Mouse (Mus musculus): ENCODE results near the gene Rfpl4. TPM values are rescaled to one million over a fixed set of nuclear protein-coding genes. Genes with fewer than 3 reads are reported as not detected.
A peak's percentile ranks its signal among the peaks of the same experiment; 100 is the strongest.
"Not testable (repeated sequence)": the region's sequence is repeated elsewhere in the genome, so short reads cannot be mapped to it uniquely, and the experiment has no call there.

Rfpl4 gene
- total RNA-seq, 2 experiments from 2014 or later: not detected

DNA sequence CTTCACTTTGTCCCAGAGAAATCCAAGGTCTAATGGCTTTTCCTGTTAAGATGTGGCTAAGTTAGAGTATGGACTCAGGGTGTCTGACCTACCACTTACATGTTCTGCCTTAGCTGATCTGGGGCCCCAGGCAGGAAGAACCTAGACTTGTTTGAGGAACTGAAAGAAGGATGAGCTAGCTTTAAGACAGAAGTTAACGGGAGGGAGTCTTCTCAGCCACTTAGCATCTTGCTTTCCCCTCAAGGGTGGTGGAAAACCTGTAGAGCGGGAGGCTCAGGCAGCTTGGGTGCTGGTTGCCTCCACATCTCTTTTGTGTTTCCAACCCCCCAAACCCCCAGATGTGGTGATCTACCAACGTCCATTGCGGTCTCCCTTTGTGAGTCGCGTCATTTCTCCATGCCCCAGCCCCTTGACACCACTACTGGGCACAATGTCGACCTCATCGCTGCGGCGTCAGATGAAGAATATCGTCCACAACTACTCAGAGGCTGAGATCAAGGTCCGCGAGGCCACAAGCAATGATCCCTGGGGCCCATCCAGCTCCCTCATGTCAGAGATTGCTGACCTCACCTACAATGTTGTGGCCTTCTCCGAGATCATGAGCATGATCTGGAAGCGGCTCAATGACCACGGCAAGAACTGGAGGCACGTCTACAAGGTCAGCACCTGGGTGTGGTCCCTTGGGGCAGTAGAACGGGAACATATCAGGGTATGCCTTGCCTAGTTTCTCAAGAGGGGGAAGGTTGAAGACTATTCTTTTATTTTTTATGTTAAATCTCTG lies 33.2 kb downstream of the Rfpl4 start:
- DNase-seq (ENCODE audit: low spot score in 2 of 2): no peak
- intact Hi-C loops (cut with DNase I): loop anchor here (10.0 kb wide), 1 partner anchor 1439 kb away; the partner anchor contains the start of gene Cnot3

GRCm38 (mm10) chr7:5081939-5082338 lies 34.8 kb downstream of the Rfpl4 start:
- DNase-seq (ENCODE audit: low spot score in 2 of 2): no peak
- intact Hi-C loops (cut with DNase I): loop anchor here (10.0 kb wide), 1 partner anchor 1437 kb away; the partner anchor contains the start of gene Cnot3

GRCm38 (mm10) chr7:5081241-5081640 lies 35.5 kb downstream of the Rfpl4 start:
- no peak for DNase-seq (ENCODE audit: low spot score in 2 of 2)
- intact Hi-C loops (cut with DNase I): loop anchor here (10.0 kb wide), 1 partner anchor 1436 kb away; the partner anchor contains the start of gene Cnot3

GRCm38 (mm10) chr7:5080815-5081214 lies 35.9 kb downstream of the Rfpl4 start:
- DNase-seq (ENCODE audit: low spot score in 2 of 2): no peak
- intact Hi-C loops (cut with DNase I): loop anchor here (1.0 to 10.0 kb wide), 2 partner anchors 19 to 1436 kb away; partner anchors contain the start of genes Cnot3 and U2af2

DNA sequence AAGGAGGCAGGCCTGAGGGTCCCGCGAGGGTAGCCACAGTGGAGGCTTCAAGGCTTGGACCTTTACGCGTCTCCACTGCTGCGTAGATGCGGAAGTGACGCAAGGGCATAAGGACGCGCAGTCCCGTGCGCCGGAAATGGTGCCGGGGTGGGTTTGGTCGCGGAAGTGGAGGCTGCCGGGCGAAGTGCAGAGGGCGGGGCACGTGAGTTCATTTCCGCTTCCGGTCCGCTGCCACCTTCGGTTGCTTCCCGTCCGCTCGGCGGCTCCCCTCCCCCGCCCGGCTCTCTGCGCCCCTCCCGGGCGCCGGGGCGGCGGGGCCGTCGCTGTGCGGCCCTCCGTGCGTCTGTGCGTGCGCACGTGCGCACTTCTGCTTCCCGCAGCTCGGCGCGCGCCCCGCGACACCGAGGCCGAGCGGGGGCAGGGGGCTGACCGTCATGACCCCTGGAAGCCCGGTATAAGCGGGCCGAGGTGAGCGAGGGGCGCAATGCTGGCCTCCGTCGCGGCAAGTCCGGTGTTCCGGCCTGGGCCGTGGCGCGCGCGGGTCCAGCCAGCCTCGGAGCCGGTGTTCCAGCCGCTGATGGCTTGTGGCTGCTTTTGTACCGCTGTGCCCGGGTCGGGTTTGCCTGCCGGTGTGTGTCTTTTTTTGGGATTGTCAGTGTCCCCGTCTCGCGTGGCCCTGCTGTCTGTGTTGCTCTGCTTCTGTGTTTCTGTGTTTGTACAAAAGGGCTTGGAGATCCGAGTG lies 36.6 kb downstream of the Rfpl4 start, which contains the start of gene Epn1:
Gene Epn1, plus strand, starts transcription at position 226 of the 742 bp plus-strand sequence.
- peak; percentile 97 to 98 for DNase-seq (ENCODE audit: low spot score in 2 of 2)
- intact Hi-C loops (cut with DNase I): loop anchor here (1.0 to 10.0 kb wide), 2 partner anchors 18 to 1435 kb away; partner anchors contain the start of genes Cnot3 and U2af2

DNA sequence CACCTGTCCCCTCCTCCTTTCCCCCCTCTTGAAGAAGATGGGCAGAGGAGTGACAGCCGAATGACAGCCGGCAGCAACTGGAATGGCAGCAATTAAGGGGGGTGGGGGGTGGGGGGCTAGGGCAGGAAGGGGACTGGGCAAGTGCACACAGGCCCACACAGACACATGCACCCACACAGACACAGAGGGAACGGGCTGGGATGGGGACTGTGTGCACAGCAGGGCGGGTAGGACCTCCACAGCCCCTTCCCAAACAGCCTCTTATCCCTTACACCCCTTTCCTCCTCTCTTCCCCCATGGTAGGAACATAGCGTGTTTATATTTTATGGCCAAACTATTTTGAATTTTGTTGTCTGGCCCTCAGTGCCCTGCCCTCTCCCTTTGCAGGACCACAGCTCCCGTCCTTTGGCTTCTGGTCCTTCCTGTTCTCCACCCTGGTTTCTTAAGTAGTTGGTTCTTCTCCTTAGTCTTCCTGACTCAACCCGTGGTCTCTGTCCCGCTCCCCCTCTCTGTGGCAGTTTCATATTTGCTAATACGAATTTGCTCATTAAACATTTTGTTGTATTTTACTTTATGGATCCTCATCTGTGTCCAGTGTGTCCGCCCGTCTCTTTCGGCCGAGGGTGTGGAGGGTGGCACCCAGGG lies 37.3 kb downstream of the Rfpl4 start:
- not testable (repeated sequence) for DNase-seq (ENCODE audit: low spot score in 2 of 2)
- intact Hi-C loops (cut with DNase I): loop anchor here (1.0 to 10.0 kb wide), 2 partner anchors 17 to 1435 kb away; partner anchors contain the start of genes Cnot3 and U2af2

GRCm38 (mm10) chr7:5076931-5077330 lies 39.8 kb downstream of the Rfpl4 start:
- intact Hi-C loops (cut with DNase I): no loop called here
- DNase-seq (ENCODE audit: low spot score in 2 of 2): no peak

DNA sequence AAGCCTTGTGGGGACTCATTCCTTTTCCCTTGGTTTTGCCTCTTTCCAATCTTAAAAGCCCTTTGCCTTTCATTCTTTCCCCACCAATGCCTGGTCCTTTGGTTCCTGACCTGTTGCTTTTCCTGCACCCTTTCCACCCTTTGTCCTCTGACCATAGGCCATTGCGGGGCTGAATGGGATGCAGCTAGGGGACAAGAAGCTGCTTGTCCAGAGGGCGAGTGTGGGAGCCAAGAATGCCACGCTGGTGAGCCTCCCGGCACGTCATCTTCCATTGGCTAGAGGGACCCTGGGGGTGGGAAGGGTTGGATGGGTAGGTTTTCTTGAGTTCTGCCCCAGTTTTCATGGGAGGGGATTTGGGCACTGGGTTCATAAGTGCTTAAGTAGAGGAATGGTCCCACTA lies 41.8 kb downstream of the Rfpl4 start:
- intact Hi-C loops (cut with DNase I): no loop called here
- DNase-seq (ENCODE audit: low spot score in 2 of 2): no peak

DNA sequence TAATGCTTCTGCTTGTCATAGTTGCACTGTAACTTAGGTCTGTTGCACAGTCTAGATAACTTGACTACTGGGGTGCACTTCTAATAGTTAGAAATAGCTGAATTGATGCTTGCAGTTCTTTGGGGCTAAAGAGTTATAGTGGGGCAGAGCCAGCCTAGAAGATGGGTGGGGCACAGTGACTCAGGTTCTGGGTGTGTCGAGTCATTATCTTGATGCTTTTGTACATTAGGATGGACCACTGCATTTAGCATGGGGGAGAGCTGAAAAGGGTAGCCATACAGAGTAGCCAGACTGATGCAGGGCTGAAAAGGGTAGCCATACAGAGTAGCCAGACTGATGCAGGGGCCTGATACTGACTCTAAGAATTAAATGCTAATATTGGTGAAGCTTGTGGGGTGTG lies 43.2 kb downstream of the Rfpl4 start:
- intact Hi-C loops (cut with DNase I): no loop called here
- DNase-seq (ENCODE audit: low spot score in 2 of 2): no peak

- intact Hi-C loops (cut with DNase I): loop anchor here (10.0 kb wide), 1 partner anchor 1370 kb away; the partner anchor contains the start of genes Mboat7 and Tsen34
- DNase-seq (ENCODE audit: low spot score in 2 of 2): no peak
Measured at GRCm38 (mm10) chr7:5064886-5065285, 51.9 kb downstream of the Rfpl4 start.

GRCm38 (mm10) chr7:5062360-5063001 lies 54.3 kb downstream of the Rfpl4 start:
- DNase-seq (ENCODE audit: low spot score in 2 of 2): no peak
- intact Hi-C loops (cut with DNase I): loop anchor here (1.0 to 10.0 kb wide), 2 partner anchors 18 to 1368 kb away; partner anchors contain the start of genes Epn1, Mboat7 and Tsen34

- intact Hi-C loops (cut with DNase I): loop anchor here (1.0 to 10.0 kb wide), 3 partner anchors 18 to 1367 kb away; partner anchors contain the start of genes Ccdc106, Epn1, Mboat7 and Tsen34
- DNase-seq (ENCODE audit: low spot score in 2 of 2): peak; percentile 92 to 93
Measured at GRCm38 (mm10) chr7:5061774-5062359, 54.9 kb downstream of the Rfpl4 start, which contains the start of gene U2af2. Gene U2af2, plus strand, starts transcription at chr7:5062143.

DNA sequence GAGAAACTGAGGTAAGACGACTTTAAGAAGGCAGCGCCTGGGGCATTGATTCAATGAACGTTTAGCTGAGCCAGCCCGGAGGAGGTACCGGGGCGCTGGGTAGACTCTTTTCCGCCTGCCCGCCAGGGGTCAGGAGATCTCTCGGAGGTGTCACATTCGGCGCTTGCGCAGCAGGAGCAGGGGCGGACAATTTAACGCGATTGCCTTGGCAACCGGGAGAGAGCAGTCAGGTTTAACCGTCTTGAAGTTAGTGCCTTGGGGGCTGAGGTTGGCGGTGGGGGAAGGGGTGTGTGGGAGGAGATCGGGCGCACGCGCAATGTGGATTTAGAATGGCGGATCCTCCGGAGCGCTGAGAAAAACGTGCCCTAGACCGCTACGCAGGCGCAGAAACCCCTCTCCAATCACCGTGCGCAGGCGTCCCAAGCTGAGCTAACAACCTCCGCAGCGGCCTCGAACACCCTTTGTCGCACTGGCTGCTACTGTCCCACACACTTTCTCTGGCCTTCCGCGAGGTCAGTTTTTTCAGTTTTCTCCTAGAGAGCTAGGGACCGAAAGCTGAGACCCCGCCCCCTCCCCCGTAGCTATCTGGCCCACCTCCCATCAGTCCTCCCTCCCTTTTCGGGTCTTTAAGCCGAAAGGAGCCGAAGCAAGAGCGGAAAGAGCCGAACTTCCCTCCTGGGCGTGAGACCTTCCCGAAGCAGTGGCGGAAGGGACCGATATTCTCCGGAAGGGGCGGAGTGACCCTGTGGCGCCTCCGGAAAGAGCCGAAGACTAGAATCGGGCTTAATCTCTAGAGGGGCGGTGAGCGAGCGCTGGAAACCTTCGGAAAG lies 55.6 kb downstream of the Rfpl4 start:
- intact Hi-C loops (cut with DNase I): loop anchor here (2.0 to 10.0 kb wide), 2 partner anchors 40 to 1366 kb away; partner anchors contain the start of genes Ccdc106, Mboat7, Tsen34 and Zfp865
- peak; percentile 98 to 99 for DNase-seq (ENCODE audit: low spot score in 2 of 2)

- peak; percentile 74 for DNase-seq (ENCODE audit: low spot score in 2 of 2)
- intact Hi-C loops (cut with DNase I): loop anchor here (2.0 to 10.0 kb wide), 2 partner anchors 39 to 1365 kb away; partner anchors contain the start of genes Ccdc106, Mboat7, Tsen34 and Zfp865
Measured at GRCm38 (mm10) chr7:5060239-5060731, 56.5 kb downstream of the Rfpl4 start.
